Mouse (Mus musculus): ENCODE results near the gene Zfp57.
"Not testable (repeated sequence)": the region's sequence is repeated elsewhere in the genome, so short reads cannot be mapped to it uniquely, and the experiment has no call there.

Zfp57 gene

GRCm38 (mm10) chr17:37000863-37001262 lies at the start of gene Zfp57:
Gene Zfp57 (plus strand): TSS chr17:37001163.
- no peak for DNase-seq

- no peak for DNase-seq
These were observed 48.3 kb upstream of the Zfp57 start for GRCm38 (mm10) chr17:36952631-36953030.

DNA sequence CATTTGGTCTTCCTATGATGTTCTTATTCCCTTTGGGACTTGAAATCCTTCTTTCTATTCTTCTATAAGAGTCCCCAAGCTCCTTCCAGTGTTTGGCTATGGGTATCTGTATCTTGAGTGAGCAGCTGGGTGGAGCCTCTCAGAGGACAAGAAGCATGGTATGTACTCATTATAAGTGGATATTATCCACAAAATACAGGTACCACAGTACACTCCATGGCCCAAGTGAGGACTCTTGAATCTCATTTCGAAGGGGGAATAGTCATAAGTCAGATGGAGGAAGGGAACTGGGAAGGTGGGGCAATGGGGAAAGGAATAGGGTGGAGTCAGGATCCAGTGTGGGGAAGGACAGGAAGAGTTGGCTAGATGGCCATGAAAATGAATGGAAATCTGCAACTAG lies 47.9 kb upstream of the Zfp57 start:
- DNase-seq: no peak

DNA sequence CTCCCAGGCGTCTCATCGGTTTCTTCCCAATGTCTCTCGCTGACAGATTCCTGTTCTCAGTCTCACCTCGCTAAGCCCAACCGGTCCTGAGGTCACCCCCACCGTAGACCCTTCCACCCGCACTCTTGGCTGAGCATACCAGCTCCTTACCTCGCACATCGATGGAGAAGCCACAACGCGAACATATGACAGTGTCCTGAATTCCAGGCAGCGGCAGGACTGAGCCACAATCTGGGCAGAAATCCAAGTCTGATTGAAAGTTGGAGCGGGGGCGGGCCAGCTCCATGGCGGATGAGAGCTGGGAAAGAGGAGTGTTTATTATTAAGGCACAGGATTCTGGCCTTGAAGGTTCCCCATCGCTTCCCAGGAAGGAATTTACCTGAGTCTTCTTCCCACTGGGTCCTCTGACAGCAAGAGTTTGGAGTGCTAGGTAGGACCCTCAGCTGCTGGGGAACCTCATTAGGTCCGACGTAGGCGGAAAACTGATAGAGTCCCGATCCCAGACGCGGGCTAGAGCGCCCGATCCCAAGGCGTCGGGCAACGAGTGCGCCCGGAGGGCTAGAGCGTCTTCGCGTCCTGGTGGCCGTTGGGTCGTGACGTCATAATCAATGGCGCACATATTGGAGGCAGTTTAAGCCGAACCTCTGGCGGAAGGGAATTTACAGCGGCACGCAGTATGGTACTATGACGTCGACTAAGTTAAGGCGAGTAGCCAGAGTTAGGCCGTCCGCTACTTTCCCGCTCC lies 42.8 kb upstream of the Zfp57 start, which contains the start of the genes Znrd1 and Znrd1as:
Gene Znrd1, minus strand, starts transcription at position 561 of the 745 bp plus-strand sequence.
Gene Znrd1as, plus strand, starts transcription at position 594 of the 745 bp plus-strand sequence.
- DNase-seq: peak; percentile 96 to 97

GRCm38 (mm10) chr17:36958884-36959283 lies 42.1 kb upstream of the Zfp57 start:
- DNase-seq: no peak

- DNase-seq: no peak
These were observed 39.8 kb upstream of the Zfp57 start for GRCm38 (mm10) chr17:36961125-36961524.

DNA sequence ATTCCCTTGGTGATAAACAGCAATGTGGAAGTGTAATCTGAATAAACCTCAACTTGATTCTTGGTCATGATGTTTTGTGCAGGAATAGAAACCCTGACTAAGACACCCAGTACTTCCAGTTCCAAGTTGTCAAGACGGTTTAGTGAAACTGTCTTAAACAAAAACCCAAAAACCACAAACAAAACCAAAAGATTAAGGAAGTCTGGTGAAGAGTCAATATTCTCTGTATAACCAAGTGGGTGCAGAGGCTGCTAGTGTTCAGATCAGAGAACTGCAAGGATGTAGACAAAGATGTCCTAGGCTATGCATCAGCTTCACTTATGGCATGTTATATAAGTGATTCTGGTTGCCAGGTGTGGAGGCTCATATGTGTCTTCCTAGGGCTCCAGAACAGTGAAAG lies 34.1 kb upstream of the Zfp57 start:
- no peak for DNase-seq

DNA sequence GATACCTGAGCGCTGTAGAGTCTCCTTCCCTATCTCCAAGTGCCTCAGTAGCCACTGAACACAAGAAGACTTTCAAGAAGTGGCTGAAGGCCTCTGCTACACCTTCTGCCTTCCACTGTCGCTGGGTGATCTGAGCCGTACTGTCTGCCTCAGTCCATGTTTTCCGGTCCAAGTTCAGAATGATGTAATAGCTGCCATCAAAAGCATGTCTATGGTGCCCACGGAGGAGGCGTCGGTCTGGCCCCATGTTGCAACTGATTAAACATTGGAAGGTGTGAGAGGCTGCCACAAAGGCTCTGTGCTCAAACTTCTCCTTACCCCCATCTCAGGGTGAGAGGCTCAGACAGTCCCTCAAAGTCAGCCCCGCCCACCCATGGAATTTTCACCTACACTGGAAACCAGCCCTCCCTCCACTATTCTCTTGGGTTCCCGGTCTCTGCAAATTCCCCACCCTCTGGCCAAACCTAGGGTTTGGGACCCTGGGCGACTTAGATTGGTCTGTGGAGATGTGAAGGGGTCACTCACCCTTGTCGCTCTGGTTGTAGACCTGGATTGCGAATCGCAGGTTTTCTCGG lies 30.6 kb upstream of the Zfp57 start:
- no peak for DNase-seq

DNA sequence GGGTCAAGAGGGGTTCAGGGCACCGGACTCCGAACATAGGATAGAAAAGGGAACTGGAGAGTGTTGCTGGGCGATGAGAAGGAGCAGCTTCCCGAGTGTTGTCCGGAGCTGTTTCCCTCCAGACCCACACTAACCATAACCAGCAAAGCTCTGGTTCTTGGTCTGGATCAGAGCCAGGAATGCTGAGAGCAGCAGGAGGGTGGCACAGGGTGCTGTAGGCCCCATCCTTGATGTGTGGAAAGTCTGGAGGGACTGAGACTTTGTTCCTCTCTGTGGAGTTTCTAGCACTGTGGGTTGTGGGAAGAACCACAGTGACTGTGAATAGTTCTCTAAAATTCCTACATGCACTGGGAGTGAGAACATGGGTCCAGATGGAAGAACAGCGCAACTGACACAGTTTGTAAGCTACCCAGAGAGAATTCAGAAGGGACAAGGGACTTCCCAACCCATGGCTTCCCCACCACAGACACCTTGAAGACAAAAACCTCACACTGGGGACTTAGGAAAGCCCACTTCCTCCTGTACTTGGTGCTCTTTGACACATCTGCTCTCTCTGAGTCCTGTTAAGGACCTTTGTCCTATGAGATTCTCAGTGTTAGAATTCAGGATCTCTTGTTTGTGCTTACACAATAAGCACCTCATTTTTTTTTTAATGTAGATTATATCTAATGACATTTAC lies 29.7 kb upstream of the Zfp57 start:
- DNase-seq: no peak

DNA sequence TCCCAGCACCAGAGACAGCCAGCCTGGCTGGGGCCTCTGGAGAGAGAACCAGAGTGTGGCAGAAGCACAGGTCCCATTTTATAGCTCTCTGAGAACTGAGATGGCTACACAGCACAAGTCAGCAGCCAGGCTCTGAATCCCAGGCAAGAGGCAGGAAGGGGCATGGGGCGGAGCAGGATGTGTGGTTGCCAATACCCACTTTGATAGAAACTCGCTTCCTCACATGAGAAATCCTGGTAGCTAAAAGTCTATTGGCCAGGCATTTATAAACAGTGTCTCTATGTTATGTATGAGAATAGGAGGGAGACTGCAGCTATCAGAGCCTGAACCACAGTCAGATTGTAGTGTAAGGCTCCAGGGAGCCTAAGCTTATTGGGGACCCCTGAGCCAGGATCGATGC lies 28.2 kb upstream of the Zfp57 start:
- DNase-seq: no peak

DNA sequence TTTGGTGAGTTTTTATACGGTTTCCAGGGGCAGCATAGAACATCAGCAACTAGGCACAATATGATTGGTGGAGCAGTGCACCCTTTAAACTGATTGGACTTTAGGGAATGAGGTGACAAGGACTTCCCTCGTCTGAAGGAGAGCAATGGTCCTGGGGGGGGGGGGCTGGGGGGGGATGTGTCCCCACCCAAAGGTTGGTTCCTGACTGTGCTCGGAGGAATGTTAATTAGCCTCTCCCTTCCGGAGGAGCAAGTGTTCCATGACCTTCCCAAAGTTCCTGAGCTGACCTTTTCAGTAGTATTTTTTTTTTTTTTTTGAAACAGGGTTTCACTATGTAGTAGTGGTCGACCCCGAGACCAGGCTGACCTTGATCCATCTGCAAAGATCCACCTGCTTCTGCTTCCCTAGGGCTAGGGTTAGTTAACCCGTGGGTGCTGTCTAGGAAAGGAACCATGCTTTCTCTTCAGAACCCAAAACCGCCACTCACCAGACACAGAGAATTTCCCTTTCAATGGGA lies 27.6 kb upstream of the Zfp57 start:
- no peak for DNase-seq

DNA sequence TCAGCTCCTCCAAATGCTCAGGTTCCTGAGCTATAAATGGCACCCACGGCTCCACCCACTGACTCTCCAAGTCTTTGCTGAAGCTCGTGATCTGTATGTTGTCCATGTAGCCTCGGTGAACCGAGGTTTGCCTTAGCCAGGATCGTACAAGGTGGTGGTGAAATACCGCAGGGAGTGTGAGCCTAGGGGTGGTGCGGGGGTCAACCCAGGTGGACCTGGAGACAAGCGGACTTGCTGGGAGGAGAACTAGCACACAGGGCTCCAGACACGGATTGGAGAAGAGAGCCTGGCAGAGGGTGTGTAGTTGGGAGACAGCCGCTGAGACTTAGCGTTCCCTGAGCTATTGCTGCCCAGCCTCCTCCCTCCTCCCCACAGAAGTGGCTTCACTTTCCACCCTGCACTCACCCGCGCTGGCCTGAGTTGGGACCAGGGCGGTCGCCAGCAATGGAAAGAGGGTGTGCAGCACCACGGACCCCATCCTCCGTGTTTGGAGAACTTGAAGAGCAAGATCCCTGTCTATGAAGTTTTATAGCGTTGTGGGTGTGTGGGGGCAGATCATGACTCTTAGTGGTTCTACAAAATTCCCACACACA lies 19.6 kb upstream of the Zfp57 start, which contains the start of gene 2410137M14Rik:
Gene 2410137M14Rik, minus strand, starts transcription at position 17 of the 593 bp plus-strand sequence.
- peak; percentile 11 to 22 for DNase-seq

DNA sequence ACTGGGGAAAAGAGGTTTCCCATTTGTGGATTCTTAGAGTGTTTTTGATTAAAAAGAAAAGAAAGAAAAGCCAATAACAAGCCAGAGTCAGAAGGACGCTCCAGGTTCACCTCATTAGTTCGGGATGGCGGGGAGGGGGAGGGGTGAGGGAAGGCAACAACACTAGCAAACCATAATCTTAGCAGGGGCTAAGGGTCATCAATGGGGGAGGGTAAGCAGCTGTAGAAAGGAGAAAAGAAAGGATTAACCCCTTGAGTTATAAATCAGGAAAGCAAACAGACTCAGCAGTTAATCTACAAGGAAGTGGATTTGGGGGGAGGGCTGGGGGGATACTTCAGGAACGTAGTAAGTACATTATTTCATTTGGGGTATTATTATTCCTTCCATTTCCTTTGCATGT lies 19.1 kb upstream of the Zfp57 start:
- no peak for DNase-seq

DNA sequence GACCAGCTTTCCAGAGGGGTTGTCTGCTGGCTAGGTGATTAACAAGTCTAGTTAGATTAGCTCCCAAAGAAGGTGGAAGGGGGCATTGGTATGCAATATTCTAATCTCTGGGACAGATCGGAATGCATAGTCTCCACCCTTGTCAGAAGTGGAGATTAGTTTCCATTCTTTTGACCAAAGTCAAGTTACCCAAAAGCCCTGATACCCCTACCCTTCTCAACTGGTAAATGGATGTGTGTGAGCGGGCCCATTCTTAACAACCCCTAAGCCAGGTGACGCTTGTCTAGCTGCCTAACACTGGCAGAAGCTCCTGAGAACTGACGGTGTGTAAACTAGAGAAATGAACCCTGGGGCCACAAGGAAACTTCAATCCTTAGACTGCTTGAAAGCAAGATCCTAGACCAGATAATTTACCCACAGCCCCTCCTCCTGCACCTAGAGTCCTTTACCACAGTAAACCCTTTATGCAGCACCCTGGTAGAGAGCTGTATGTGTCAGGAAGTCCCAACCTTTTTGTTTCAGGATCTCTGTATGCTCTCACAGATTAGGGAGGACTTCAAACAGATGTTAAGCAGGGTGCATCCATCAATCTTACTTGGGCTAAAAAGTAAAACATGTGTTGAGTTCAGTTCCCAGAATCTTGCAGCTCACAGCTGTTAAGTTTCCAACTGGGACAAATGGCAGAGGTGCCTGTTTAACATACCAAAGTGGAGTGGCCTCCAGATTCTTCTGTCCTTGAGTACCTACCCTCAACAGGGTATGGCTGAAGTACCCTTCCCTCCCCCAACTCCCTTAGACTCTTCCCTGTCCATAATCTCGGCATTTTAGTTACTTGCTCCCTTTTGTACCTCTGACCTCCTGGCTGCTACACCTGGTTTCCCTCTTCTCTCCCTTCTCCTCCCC lies 18.5 kb upstream of the Zfp57 start:
- no peak for DNase-seq

DNA sequence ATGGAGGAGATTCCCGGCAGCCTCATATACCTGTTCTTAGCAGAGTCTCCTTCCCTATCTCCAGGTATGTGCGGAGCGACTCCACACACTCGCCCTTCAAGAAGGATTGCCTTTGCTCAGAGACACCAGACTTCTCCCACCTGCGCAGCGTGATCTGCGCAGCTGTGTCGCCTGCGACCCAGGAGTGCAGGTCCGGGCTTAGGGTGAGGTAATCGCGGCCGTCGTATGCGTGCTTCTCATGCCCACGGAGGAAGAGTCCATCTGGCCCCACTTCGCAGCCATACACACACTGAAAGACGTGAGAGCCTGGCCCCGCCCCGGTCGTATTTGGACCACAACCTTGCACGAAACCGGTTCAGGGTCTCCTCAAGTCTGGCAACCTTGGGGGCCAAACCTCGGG lies 12.5 kb upstream of the Zfp57 start:
- no peak for DNase-seq

- DNase-seq: no peak
These were observed 11.5 kb upstream of the Zfp57 start, which contains the start of gene H2-M5 for GRCm38 (mm10) chr17:36989437-36989836. Gene H2-M5 (minus strand): TSS chr17:36989537.

DNA sequence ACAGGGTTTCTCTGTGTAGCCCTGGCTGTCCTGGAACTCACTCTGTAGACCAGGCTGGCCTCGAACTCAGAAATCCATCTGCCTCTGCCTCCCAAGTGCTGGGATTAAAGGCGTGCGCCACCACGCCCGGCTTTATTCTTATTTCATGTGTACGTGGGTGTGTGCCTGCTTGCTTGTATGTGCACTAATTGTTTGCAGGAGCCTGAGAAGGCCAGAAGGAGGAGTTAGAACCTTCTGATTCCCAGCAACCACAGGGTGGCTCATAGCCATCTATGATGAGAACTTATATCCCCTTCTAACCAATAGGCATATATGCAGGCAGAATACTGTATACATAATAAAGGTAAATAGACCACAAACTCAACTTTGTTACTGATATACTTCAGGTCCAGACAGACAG lies 10.3 kb upstream of the Zfp57 start:
- DNase-seq: not testable (repeated sequence)

- no peak for DNase-seq
These were observed 8.4 kb upstream of the Zfp57 start for GRCm38 (mm10) chr17:36992336-36993104.

DNA sequence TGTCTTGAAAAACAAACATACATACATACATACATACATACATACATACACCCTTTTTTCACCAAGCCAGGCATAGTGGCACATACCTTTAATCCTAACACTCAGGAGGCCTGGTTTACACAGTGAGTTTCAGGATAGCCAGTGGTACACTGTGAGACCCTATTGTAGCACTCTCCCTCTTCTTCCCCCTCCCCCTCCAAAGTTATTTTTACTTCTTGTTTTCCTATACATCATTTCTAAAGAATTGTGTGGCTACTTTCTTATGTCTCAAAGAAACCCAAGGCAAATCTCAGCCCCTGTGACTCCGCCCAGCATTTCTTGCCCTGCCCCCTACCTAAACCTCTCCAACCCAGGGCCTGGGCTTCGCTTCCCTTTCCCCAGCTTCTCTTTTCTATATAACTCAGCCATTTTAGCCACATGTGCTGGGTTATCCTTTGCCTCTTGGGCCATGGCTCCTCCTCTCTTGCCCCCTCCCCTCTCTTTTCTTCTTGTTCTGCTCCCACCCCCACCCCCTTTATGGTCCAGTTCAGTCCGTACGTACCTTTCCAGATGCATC lies 7.1 kb upstream of the Zfp57 start:
- no peak for DNase-seq

- DNase-seq: no peak
These were observed 6.4 kb upstream of the Zfp57 start for GRCm38 (mm10) chr17:36994528-36994927.

- DNase-seq: no peak
These were observed 5.5 kb upstream of the Zfp57 start for GRCm38 (mm10) chr17:36995448-36995847.

Data from kidney, postnatal 4 days (tissue).